Mouse (Mus musculus) ovary, adult 18-20 months (tissue): ENCODE data around the gene Morn3.
A peak's percentile ranks its signal among the peaks of the same experiment; 100 is the strongest.

ENCODE experiments used
- DNase-seq: peaks from one replicate; pipeline ENCODE4 v3.0.0; 2022; ENCODE audit warnings: low spot score, mixed read lengths

The Morn3 gene

DNA sequence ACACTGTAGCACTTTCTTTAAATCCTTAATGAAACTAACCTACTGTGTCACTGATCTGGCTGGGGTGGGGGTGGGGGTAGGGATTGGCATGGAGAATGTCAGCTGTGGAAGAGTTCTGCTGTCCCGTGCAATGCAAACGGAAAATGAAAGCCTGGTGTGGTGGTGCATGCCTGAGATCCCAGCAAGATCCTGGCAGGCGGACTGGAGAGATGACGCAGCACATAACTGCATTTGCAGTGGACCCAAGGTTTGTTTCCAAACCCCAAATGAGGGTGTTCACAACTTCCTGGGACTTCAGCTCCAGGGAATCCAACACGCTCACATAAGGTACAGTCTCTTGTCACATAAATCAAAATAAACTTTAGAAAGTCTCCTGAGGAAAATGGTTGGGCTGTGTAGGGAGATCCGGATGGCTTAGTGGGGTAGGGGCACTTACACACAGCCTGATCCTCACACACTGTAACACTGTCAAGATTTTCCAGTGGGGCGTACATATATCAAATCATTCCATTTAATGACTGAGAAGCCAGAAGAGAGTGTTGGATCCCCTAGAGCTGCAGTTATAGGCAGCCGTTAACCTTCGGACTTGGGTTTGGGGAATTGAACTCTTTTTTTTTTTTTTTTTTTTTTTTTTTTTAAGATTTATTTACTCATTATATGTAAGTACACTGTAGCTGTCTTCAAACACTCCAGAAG, 14.0 kb upstream of the Morn3 start:
- DNase-seq: no peak

DNA sequence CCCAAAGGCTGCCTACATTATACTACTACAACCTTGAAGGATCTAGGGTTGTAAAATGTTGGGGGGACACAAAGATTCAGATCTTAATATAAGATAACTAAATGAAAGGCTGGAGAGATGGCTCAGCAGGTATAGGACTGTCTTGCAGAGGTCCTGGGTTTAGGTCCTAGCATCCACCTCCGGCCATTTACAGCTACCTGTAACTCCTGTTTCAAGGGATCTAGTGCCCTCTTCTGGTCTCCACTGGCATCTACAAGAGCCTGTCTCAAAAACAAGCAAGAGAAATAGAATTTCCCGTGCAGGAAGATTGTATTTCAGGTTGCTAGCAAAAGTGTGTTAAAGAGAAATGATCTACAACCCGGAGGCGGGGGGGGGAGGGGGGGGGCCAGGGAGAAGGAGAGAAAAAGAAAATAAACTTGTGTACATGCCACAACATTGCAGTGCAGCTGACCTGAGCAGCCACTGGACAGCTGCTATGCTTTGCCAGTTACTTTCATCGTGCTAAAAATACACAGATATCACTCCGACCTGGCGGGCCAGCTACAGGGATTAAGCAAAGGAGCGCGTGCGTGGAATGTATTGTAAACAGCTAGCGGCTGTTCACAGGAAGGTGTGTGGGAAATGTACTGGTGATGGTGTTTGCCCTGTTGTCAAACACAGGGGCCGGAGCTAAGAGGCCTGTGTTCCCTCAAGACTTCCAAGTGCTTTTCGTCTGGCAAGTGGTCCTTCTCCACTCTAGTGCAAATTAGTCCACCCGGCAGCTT, 13.1 kb upstream of the Morn3 start:
- DNase-seq: no peak

DNA sequence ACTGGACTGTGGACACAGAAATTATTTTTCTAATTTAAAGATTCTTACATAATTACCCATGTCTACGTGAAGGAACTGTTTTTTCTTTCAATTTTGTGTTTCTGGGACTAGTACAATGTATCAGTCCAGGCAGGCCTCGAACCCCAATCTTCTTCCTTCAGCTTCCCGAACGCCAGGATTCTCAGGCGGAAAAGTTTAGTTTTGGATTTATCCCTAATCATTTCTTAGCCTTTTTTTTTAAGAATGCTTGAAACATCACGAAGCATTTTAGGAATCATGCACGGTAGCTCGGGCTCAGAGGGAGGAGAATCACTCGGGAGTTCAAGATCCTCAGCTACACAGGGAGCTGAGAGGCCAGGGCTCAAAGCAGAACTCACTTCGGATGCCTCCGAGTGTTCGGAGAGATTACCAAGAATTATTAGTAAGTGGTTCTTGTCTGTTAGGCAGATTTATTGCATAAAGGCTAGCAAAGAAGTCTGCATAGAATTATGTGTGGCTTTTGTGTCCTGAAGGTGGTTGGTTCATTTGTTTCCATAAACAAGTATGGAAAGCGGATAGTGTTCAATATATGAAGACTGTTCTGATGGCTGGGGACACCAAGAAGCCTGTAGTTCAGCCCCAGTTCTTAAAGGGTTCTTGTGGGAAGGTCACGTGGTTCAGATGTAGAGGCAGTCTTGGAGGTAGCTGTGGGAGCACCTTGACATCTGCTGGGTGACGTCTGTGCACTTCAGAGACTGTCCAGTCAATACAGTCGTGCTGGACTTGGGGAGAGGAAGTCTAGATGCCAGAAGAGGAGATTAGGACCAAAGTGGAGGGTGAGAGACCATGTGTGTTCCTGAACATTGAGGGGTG, 11.7 kb upstream of the Morn3 start:
- no peak for DNase-seq

DNA sequence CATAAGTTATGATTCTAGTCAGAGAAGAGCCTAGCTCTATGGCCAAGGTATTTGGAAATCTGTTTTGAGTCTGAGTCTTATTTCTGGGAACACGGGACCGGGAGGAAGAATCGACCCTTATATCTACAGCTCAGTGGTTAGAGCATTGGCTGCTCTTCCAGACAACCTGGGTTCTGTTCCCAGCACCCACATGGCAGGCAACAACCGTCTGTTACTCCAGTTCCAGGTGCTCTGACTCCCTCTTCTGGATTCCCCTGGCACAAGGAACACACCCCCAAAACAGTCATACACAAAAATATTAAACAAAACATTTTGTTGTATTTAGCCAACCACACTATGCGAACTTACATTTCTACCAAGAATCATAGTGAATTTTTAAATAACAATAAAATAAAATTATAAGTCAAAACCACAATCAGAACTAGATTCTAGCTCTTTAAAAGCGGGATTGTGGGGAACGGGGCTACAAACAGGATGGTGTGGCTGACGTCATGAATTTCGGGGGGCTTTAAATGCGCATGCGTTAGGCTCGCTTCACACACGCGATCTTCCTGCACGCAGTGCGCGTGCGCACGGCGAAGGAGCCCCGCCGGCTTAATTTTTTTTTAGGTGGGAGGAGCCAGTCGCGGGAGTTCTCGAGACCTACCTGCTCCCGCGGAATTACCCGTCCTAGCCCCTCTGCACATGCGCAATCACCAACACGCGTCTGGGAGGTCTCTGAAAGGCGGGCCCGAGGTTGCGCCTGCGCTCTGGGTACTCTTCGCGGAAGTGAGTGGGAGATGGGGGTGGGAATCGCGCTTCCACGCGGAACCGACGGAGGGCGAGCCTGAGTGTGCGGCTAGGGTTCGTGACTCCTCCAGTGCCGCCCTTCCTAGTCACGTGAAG, 10.8 kb upstream of the Morn3 start:
- peak; percentile 100 for DNase-seq

DNA sequence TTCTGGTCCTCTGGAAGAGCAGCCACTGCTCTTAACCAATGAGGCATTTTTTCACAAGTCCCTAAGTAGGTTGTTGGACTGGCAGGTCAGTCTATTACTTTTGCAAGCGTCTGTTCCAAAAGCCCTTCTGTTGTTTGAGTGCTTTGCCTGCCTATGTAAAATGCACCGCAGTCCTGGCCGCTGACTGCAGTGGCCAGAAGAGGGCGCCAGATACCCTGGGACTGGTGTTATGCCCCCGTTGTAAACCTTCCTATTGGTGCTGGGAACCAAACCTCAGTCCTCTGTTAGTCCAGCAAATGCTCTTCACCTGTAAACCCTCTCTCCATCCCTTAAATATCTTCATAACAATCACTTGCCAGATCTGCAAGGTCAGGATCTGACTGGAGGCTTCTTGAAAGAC, 4.9 kb upstream of the Morn3 start:
- no peak for DNase-seq

DNA sequence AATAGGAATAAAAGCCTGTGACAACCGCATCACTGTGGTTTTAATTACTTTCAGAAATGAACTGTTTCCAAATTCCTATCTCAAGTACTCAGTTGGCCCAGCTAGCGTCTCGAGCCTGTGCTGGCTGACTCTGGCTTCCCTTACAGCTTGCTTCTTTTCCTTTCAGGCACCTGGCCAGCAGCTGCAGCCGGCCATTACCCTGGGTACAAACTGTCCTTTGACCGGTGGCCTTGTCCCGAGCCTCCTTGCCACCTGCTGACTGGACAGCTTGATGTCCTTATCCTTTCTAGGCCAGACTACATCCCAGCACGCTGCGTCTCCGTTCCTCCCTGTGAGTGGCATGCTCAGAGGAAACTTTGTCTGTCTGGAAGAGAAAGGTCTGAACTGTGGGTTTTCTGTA, 4.1 kb upstream of the Morn3 start:
- DNase-seq: no peak

DNA sequence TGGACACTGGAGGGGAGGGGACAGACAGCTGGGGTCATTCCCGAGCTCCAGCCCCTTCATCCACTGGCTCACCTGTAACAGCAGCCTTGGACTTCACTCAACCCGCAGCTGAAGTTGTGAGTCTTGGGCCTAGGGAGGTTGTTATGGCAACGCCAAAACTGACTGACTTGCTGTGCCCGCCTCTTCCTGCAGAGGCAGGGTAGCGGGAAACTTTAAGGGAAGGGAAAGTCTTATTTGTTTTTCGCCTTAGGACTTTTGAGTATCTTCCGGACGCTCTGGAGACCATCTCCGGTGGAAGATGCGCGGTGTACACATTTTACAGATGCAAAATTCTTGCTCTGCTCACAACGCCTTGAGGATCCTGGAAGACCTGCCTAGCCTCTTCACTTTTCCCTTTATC, 2.5 kb upstream of the Morn3 start:
- no peak for DNase-seq

DNA sequence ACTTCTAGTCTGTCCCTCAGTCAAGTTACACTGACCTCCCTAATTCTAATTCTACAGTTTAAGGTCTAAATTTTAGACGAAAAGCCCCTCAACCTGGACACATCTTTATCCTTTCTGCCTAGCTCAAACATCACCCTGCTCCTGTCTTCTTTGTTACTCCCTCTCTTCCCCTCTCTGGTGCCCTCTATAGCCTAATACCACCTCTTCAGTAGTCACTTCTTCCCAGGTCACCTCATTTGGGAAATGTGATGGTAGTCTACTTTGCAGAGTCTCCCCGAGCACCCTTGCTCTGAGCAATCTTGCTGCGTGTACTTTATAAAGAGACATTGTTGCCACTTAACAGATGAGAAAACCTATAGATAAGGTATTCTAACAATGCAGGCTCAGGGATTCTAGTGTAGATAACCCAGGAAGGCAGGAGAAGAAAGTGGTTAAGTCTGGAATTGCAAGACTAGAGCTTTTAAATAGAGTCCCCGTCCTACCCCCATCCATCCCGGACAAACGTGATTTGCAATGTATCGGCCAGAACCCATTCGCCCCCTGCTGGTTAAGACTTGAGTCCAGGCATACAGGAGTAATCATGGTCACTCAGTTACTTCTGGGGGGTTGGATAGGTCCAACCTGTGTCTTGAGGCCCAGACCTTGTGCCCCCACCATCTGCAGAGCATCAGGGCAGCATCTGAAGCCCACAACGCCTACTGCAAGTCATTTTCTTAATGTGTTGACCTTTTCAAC, 1.1 kb downstream of the Morn3 start:
- peak; percentile 40 for DNase-seq

DNA sequence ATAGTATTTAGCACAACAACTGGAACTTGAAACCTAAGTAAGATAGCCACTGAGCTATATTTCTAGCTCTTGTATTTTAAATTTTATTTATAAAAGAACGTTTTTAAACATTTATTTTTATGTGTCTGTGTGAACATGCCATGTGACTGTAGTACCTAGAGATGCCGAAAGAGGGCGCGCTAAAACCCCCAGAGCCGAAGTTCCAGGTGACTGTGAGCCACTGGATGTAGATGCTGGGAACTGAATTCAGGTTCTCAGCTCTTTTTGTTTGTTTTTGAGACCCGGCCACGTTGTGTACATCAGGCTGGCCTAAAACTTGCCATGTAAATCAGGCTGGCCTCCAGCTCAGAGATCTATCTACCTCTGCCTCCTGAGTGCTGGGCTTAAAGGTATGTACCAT, 3.0 kb downstream of the Morn3 start:
- no peak for DNase-seq

DNA sequence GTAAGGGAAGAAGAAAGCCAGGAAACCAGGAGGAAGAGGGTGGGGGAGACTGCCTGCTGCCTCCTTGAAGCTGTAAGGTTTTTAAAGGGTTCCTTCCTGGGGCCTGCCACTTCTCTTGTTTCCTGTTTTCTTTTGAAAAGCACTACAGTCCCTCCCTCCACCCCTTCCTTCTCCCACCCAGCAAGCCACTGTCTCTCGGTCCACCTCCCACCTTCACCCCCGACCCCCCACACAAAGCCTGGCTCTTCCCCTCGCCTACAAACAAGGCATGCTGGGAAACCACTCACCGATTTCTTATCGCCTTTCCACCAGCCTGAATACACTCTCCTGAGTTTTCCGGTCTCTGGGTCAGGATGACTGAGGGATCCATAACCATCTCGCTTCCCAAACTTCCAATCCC, 6.0 kb downstream of the Morn3 start:
- no peak for DNase-seq

DNA sequence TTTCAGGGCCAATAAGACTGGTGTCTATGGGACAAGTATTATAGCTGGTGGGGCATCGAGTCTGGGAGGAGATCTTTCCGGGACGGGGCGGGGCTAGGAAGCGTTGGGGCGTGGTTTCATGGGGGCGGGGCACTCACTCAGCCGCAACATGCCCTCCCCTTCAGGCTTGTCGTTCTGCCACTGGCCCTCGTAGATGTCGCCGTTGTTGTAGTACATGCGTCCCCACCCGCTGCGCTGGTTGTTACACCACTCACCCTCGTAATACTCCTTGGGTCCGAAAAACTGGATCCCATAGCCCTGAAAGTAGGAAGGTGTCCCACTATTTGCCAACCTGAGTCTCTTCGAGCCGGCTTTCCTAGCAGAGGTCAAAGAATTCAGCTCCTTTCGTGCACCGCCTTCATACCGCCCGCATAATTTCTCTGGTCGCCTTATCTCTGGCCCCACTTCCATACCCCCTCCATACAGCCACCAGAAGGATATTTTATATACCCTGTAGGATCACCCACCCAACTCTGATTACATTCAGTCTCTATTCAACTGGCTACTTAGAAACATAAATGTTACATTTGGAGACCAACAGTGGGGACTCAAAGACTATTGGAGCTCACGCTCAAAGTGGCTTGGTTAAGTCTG, 7.6 kb downstream of the Morn3 start:
- no peak for DNase-seq

DNA sequence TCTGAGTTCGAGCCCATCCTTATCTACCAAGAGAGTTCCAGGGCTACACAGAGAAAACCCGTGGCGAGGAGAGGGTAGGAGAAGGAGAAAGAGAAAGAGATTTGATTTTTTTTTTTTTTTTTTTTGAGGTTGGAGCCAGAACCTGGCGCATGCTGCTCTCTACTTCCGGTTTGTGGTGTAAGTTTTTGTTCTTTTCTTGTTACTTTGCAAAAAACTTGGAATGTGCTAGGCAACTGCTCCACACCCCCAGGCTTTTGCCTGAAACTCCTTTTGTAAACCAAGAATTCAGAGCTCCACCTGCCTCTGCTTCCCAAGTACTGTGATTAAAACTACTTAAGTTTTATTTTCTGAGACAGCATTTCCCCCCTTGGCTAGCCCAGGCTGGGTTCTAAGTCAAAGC, 8.7 kb downstream of the Morn3 start:
- DNase-seq: no peak

DNA sequence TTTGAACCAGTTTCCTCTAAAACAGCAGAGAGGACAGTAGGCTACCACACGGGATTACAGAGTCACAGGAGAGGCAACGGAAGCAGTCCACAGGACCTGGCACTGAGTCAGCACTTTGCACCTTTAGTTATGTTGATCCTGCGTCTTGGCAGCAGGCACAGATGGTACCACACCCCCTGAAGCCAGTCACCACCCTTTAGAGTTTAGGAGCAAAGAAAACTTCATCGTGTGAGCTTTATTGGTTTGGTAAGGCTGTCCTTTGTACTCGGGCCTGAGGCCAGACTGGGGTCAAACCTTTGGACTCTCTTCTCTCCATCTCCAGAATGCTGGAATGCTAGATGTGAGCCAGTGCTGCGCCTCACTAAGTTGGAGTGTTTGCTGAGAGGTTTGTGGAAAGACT, 11.3 kb downstream of the Morn3 start:
- DNase-seq: no peak

DNA sequence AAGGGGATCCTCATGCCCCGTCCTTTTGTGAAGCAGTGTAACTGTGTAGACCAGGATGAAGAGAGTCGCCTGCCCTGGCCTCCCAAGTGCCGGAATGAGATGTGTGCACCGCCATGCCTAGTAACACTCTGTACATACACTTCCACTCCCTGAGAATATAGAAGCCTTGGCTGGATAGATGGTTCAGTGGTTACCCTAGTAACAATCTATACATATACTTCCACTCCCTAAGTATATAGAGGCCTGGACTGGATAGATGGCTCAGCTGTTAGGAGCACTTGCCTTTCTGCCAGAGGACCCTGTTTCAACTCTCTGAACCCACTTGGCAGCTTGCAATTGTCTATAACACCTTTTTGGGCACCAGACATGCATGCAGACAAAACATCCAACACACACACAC, 11.7 kb downstream of the Morn3 start:
- DNase-seq: no peak

DNA sequence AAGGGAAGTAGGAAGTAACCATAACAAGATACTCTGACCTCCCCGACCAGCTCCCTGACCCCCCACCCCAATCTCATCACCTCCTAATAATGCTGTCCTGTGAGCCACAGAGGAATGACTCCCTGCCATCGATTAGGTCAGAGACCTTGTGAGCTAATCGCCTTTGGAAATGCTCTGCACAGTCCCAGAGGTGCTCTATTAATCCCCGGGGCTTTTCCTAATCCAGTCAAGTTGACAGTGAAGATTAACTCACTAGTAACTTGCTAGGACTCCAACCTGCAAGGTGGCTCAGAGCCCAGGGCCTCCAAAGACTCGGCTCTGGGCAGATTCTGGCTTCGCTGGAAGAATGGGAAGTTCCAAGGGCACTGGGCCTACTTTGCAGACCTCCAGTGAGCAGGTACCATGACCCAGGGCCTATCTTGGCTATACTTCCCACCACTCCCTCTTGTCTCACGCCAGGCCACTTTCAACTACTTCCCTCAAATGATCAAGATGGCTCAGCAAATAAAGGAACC, 13.1 kb downstream of the Morn3 start:
- DNase-seq: no peak

DNA sequence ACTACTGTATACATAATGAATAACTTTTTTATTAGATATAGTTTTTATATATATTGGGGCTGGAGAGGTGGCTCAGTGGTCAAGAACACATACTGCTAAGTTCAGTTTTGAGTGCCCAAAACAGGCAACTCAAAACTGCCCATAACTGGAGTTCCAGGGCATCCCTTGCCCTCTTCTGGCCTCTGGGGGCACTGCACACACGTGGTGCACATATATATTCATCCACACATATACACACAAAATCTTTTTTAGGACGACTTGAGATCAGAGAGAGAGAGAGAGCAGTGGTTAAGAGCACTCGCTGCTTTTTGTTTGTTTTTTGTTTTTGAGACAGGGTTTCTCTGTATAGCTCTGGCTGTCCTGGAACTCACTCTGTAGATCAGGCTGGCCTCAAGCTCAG, 15.5 kb downstream of the Morn3 start:
- DNase-seq: no peak

DNA sequence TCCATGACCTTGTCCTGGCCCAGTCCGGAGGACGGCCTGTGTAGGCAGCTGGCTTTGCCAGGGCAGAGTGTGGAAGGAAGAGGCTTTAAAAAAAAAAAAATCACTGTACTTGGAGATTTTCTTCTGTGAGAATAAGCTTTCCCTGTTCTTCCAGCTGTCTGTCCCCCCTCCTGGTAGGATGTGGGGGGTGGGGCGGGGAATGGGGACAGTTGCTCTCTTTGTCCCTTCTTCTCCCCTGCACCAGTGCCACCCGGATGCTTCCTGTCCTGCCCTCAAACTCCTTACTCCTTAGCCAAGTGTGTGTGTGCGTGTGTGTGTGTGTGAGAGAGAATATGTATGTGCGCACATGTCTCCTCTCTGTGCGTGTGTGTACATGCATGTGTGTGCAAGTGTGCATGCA, 17.1 kb downstream of the Morn3 start:
- no peak for DNase-seq

DNA sequence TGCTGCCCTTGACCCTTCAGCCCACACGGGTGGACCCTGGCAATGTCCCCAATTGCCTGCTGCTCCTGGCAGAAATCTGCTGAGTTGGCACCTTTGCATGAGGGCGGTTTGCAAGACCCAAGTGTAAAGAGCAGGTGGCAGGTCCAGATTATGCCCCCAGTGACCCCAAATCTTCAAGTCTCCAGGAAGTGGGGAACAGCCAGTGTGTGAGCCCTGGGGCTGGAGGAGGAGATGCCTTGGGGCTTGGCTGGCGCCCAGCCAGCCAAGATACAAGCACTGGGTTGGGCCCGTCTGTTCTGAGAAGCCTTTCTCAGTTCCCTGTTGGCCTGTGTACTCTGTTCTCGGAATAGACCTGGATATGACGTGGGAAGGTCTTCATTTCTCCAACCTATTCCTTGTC, 19.4 kb downstream of the Morn3 start:
- no peak for DNase-seq

DNA sequence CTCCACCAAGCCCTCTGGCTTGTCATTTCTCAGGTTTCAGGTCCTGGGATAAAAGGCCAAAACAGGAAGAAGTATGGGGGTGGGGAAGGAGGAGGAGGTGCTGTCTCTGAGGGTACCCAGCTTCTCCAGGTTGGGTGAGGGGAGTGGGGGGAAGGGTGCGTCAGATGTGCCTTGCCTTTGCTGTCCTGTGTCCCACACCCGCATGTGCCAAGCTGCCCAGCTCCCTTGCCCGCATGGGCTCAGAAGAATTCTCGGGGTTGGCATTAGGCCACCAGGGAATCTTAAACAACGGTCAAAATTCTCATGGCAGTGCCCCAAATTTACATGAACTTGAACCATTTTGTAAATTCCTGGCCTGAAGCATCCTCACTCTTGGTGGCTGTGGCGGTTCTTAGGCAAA, 20.4 kb downstream of the Morn3 start:
- no peak for DNase-seq

DNA sequence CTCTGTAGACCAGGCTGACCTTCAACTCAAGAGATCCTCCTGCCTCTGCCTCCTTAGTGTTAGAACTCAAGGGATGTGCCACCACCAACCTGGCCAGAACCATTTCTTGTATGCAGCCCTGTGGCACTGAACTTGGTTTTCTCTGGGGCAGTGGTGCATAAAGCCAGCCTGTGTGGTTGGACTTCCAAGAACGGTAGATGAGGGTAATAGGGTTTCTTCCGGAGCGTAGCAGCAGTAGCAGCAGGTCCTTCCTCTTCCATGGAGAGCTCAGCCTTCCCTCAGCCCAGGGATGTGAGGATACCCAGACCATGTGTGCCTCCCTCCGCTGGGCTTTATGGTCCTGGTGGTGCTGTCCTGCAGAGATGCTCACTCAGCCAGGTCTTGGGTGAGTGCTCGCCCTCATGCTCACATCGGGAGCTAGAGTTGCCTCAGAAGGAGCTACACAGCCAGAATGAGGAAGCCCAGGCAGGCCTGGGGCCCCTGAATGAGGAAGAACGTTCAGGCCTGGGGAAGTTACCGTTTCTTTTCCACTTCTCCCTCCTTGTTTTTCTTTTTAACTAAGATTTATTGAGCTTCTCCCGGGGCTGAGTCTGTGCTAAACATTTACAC, 21.7 kb downstream of the Morn3 start:
- no peak for DNase-seq
